15 mouse cellular contexts compared by ENCODE assay signal in genomic region chr5:63823362-63824332, GRCm38 (mm10). TPM values are rescaled to one million over a fixed set of nuclear protein-coding genes. Genes with fewer than 3 reads are reported as not detected.
DNase-seq lines count a peak whose midpoint lies in the region; ATAC-seq and TF ChIP-seq lines count a peak whose summit lies in the region.
"Had no signal": no experiment of that assay in that cellular context is flagged by ENCODE, and none has a peak within 500 bp of the region (broad histone marks: within the 10 kb centered on the region; RNA-seq: fewer than 3 reads in every experiment).

No protein-coding gene starts in this region.

- peaks cover 57% of the 10 kb centered on the region for H3K4me1 ChIP-seq in liver, adult 2 months (ENCODE audit: control insufficient read depth, insufficient read depth, low read length)
- peaks cover 73% of the 10 kb centered on the region for H3K4me1 ChIP-seq in liver, embryonic 12.5 days
- peaks cover 29% of the 10 kb centered on the region for H3K4me1 ChIP-seq in kidney, embryonic 14.5 days (ENCODE audit: control insufficient read depth, insufficient read depth, low read length)
- H3K4me1 ChIP-seq in lung, adult 2 months (ENCODE audit: control insufficient read depth, insufficient read depth, low read length), result peaks cover 4% of the 10 kb centered on the region
- peaks cover 17% of the 10 kb centered on the region; the same call in 1 of the 2 replicates for H3K4me1 ChIP-seq in stomach, embryonic 15.5 days
- H3K4me1 ChIP-seq: embryonic facial prominence, embryonic 12.5 days; forebrain, embryonic 12.5 days; midbrain, embryonic 15.5 days had no signal

- no peak for ATAC-seq in liver, embryonic 12.5 days
- ATAC-seq in kidney, embryonic 14.5 days (ENCODE audit: low FRiP score, low TSS enrichment), result no peak
- ATAC-seq in stomach, embryonic 15.5 days (ENCODE audit: insufficient read depth, low FRiP score, low read depth), result peak; percentile 68
- ATAC-seq in cerebellum, adult (ENCODE audit: insufficient number of reproducible peaks, low FRiP score, low TSS enrichment), result no peak
- ATAC-seq: midbrain, embryonic 15.5 days had no signal

- 47% methylated on average over 10 of the region's 10 CpGs for WGBS in liver, adult 2 months
- 59% methylated on average over 10 of the region's 10 CpGs for WGBS in liver, embryonic 12.5 days (ENCODE audit: insufficient replicate concordance)
- 65% methylated on average over 10 of the region's 10 CpGs for WGBS in kidney, embryonic 14.5 days
- 64% methylated on average over 10 of the region's 10 CpGs for WGBS in lung, adult 2 months
- 42% methylated on average over 10 of the region's 10 CpGs for WGBS in stomach, embryonic 15.5 days

- H3K36me3 ChIP-seq in liver, adult 2 months (ENCODE audit: control insufficient read depth, insufficient read depth, low read length), result no peaks in the 10 kb centered on the region
- no peaks in the 10 kb centered on the region for H3K36me3 ChIP-seq in liver, embryonic 12.5 days
- no peaks in the 10 kb centered on the region for H3K36me3 ChIP-seq in kidney, embryonic 14.5 days (ENCODE audit: control insufficient read depth, insufficient read depth, low read length)
- H3K36me3 ChIP-seq in stomach, embryonic 15.5 days, result no peaks in the 10 kb centered on the region
- H3K36me3 ChIP-seq: embryonic facial prominence, embryonic 12.5 days; forebrain, embryonic 12.5 days; G1E; midbrain, embryonic 15.5 days had no signal

- no peaks in the 10 kb centered on the region for H3K27me3 ChIP-seq in liver, adult 2 months (ENCODE audit: control insufficient read depth, insufficient read depth, low read length)
- no peaks in the 10 kb centered on the region for H3K27me3 ChIP-seq in liver, embryonic 12.5 days (replicated peaks)
- H3K27me3 ChIP-seq in kidney, embryonic 14.5 days (ENCODE audit: control insufficient read depth, insufficient read depth, low read length), result no peaks in the 10 kb centered on the region
- no peaks in the 10 kb centered on the region for H3K27me3 ChIP-seq in stomach, embryonic 15.5 days (replicated peaks)
- H3K27me3 ChIP-seq: embryonic facial prominence, embryonic 12.5 days; forebrain, embryonic 12.5 days; midbrain, embryonic 15.5 days had no signal

- TF ChIP-seq POLR2A in liver, adult 2 months (IDR thresholded peaks at IDR 0.05; ENCODE audit: extremely low read depth, insufficient read depth, low read length), result no peak
- no peak for TF ChIP-seq POLR2A in lung, adult 2 months (IDR thresholded peaks at IDR 0.05; ENCODE audit: borderline replicate concordance, extremely low read depth, low read depth, low read length)

- no peak overlapping the region for H3K9ac ChIP-seq in liver, adult 2 months (ENCODE audit: low read depth, low read length)
- no peak overlapping the region for H3K9ac ChIP-seq in liver, embryonic 12.5 days
- H3K9ac ChIP-seq in kidney, embryonic 14.5 days (ENCODE audit: low read depth, low read length), result no peak overlapping the region
- no peak overlapping the region for H3K9ac ChIP-seq in stomach, embryonic 15.5 days
- H3K9ac ChIP-seq: embryonic facial prominence, embryonic 12.5 days; forebrain, embryonic 12.5 days; midbrain, embryonic 15.5 days had no signal

- H3K9me3 ChIP-seq in liver, embryonic 12.5 days (replicated peaks), result no peaks in the 10 kb centered on the region
- no peaks in the 10 kb centered on the region for H3K9me3 ChIP-seq in kidney, embryonic 14.5 days (ENCODE audit: control insufficient read depth, low read length)
- no peaks in the 10 kb centered on the region for H3K9me3 ChIP-seq in stomach, embryonic 15.5 days
- H3K9me3 ChIP-seq: embryonic facial prominence, embryonic 12.5 days; forebrain, embryonic 12.5 days; midbrain, embryonic 15.5 days had no signal

- H3K79me2 ChIP-seq in liver, adult 2 months (ENCODE audit: control insufficient read depth, insufficient read depth, low read length), result peaks cover 9% of the 10 kb centered on the region; the same call in 1 of the 2 replicates

- H3K4me2 ChIP-seq in liver, embryonic 12.5 days, result no peak overlapping the region
- 0 out of 2 replicates have a peak overlapping the region, but pooled peaks have one; percentile 2 for H3K4me2 ChIP-seq in kidney, embryonic 14.5 days (replicated peaks; ENCODE audit: low read depth, low read length)
- H3K4me2 ChIP-seq in stomach, embryonic 15.5 days, result no peak overlapping the region; the same call in 1 of the 2 replicates
- H3K4me2 ChIP-seq: embryonic facial prominence, embryonic 12.5 days; forebrain, embryonic 12.5 days; midbrain, embryonic 15.5 days had no signal

- no peak for TF ChIP-seq CTCF in liver, adult 2 months (IDR thresholded peaks at IDR 0.05; ENCODE audit: low read depth, low read length)
- no peak for TF ChIP-seq CTCF in lung, adult 2 months (IDR thresholded peaks at IDR 0.05; ENCODE audit: insufficient read depth, low read length)

- H3K27ac ChIP-seq in liver, adult 2 months (replicated peaks; ENCODE audit: insufficient read depth, low read depth, low read length), result peak overlapping the region; percentile 94
- H3K27ac ChIP-seq in liver, embryonic 12.5 days, result no peak overlapping the region
- peak overlapping the region; percentile 65 for H3K27ac ChIP-seq in kidney, embryonic 14.5 days (ENCODE audit: low read depth, low read length)
- H3K27ac ChIP-seq in stomach, embryonic 15.5 days, result peak overlapping the region; percentile 78
- H3K27ac ChIP-seq: embryonic facial prominence, embryonic 12.5 days; forebrain, embryonic 12.5 days; macrophage; midbrain, embryonic 15.5 days had no signal

- no peak overlapping the region for H3K4me3 ChIP-seq in liver, adult 2 months (ENCODE audit: insufficient read depth, low read depth, low read length)
- H3K4me3 ChIP-seq in liver, embryonic 12.5 days, result no peak overlapping the region
- H3K4me3 ChIP-seq in kidney, embryonic 14.5 days (ENCODE audit: low read length), result no peak overlapping the region
- H3K4me3 ChIP-seq in lung, adult 2 months (replicated peaks; ENCODE audit: extremely low read depth, low read depth, low read length), result no peak overlapping the region
- H3K4me3 ChIP-seq in stomach, embryonic 15.5 days (replicated peaks), result no peak overlapping the region
- H3K4me3 ChIP-seq: embryonic facial prominence, embryonic 12.5 days; forebrain, embryonic 12.5 days; midbrain, embryonic 15.5 days had no signal

- DNase-seq in liver, adult 2 months (ENCODE audit: extremely low read depth, low read depth, low spot score), result peak; percentile 64
- peak; percentile 51 for DNase-seq in lung, adult 2 months
- DNase-seq in heart, postnatal 4 days, result no peak
- no peak for DNase-seq in ovary, adult 18-20 months (ENCODE audit: low spot score)
- DNase-seq: cerebellum, adult 9-10 months; right cerebral cortex, postnatal 25 days had no signal

RNA-seq across cellular contexts. Expression of gene 0610040J01Rik, which starts 11.5 kb away (rescaled TPM):
- total RNA-seq in liver, adult 2 months (2014; rRNA removed), result 20.9 and 23.3 TPM in 2 replicates
- polyA plus RNA-seq in liver, adult 2 months (2012; rRNA removed), result 32.2 and 33.5 TPM in 2 replicates
- 13.5 and 16.2 TPM in 2 replicates for polyA plus RNA-seq in liver, embryonic 12.5 days (2016; fragmentation: Nextera tagmentation; extraction: Ambion mirVana)
- polyA plus RNA-seq in kidney, embryonic 14.5 days (2014; fragmentation: Nextera tagmentation; extraction: Ambion mirVana), result 31.2 and 33.2 TPM in 2 replicates
- polyA plus RNA-seq in lung, adult 2 months (2012; rRNA removed), result 15.6 and 17.7 TPM in 2 replicates
- 44.8 and 54.4 TPM in 2 replicates for polyA plus RNA-seq in stomach, embryonic 15.5 days (2015; fragmentation: Nextera tagmentation; extraction: Ambion mirVana)
- total RNA-seq in heart, postnatal 4 days (2021), result under 1 TPM; 0.64 to 0.77 TPM
- total RNA-seq: G1E had no signal
- polyA plus RNA-seq: G1E had no signal

Comparison
In these comparisons a context has a peak if more than half of its experiments do, and no peak if none do; other contexts are left out.
1. DNase-seq: peak in liver, adult 2 months (single experiment) and lung, adult 2 months (single experiment); none in heart, postnatal 4 days (single experiment) and ovary, adult 18-20 months (single experiment).